Mouse (Mus musculus): ENCODE data around the gene Atp5g1. TPM values are rescaled to one million over a fixed set of nuclear protein-coding genes. Genes with fewer than 3 reads are reported as not detected.

Atp5g1 gene
- polyA plus RNA-seq, 2 experiments from 2014 or later: 289 to 328 TPM

GRCm38 (mm10) chr11:96071013-96071412, 4.5 kb downstream of the Atp5g1 start:
- ATAC-seq: no peak

GRCm38 (mm10) chr11:96070353-96070752, 5.1 kb downstream of the Atp5g1 start:
- no peak for ATAC-seq

GRCm38 (mm10) chr11:96068231-96068630, 7.2 kb downstream of the Atp5g1 start:
- no peak for ATAC-seq

- ATAC-seq: peak; percentile 91
Measured at GRCm38 (mm10) chr11:96065215-96065911, 10.1 kb downstream of the Atp5g1 start, which contains the start of gene Ube2z. Gene Ube2z (minus strand): TSS chr11:96065388.

GRCm38 (mm10) chr11:96064521-96065214, 10.8 kb downstream of the Atp5g1 start:
- peak; percentile 56 for ATAC-seq

- ATAC-seq: peak; percentile 87
Measured at GRCm38 (mm10) chr11:96058309-96058708, 17.2 kb downstream of the Atp5g1 start.

GRCm38 (mm10) chr11:96050854-96051253, 24.6 kb downstream of the Atp5g1 start:
- ATAC-seq: no peak

GRCm38 (mm10) chr11:96049939-96050338, 25.5 kb downstream of the Atp5g1 start:
- no peak for ATAC-seq

GRCm38 (mm10) chr11:96047469-96048373, 27.7 kb downstream of the Atp5g1 start:
- no peak for ATAC-seq

GRCm38 (mm10) chr11:96046793-96047192, 28.7 kb downstream of the Atp5g1 start:
- ATAC-seq: no peak

GRCm38 (mm10) chr11:96046028-96046427, 29.4 kb downstream of the Atp5g1 start:
- ATAC-seq: no peak

GRCm38 (mm10) chr11:96044803-96045567, 30.5 kb downstream of the Atp5g1 start:
- no peak for ATAC-seq

- ATAC-seq: no peak
Measured at GRCm38 (mm10) chr11:96038560-96038959, 36.9 kb downstream of the Atp5g1 start.

- no peak for ATAC-seq
Measured at GRCm38 (mm10) chr11:96037499-96037898, 38.0 kb downstream of the Atp5g1 start.

GRCm38 (mm10) chr11:96035133-96035532, 40.3 kb downstream of the Atp5g1 start:
- no peak for ATAC-seq

GRCm38 (mm10) chr11:96034596-96035052, 40.8 kb downstream of the Atp5g1 start, which contains the start of gene Snf8:
Gene Snf8 (plus strand): TSS chr11:96034885.
- ATAC-seq: peak; percentile 93

- ATAC-seq: no peak
Measured at GRCm38 (mm10) chr11:96034116-96034515, 41.4 kb downstream of the Atp5g1 start.

GRCm38 (mm10) chr11:96033264-96033663, 42.2 kb downstream of the Atp5g1 start:
- no peak for ATAC-seq

GRCm38 (mm10) chr11:96031701-96032100, 43.8 kb downstream of the Atp5g1 start:
- ATAC-seq: no peak

GRCm38 (mm10) chr11:96030571-96030970, 44.9 kb downstream of the Atp5g1 start:
- no peak for ATAC-seq

- no peak for ATAC-seq
Measured at GRCm38 (mm10) chr11:96028130-96028529, 47.3 kb downstream of the Atp5g1 start.

- ATAC-seq: no peak
Measured at GRCm38 (mm10) chr11:96020622-96021021, 54.8 kb downstream of the Atp5g1 start.

Measured in CD4-positive, CD25-positive, alpha-beta regulatory T cell, adult 4 months (primary cell).